Mouse (Mus musculus) thymus, adult 2 months (tissue): ENCODE results near the gene Capn7.

Source experiments
- CTCF ChIP-seq: fragments of 200-500 bp; IDR thresholded peaks from 2 replicates; pipeline ENCODE4 v1.5.1; 2012; ENCODE audit warnings: mild to moderate bottlenecking, control low read depth, low read length, moderate library complexity, borderline replicate concordance; ENCODE audit not compliant: control insufficient read depth, poor library complexity, insufficient read depth; ENCODE audit errors: extremely low read depth
- POLR2A ChIP-seq: fragments of 200-500 bp; IDR thresholded peaks from 2 replicates; pipeline ENCODE4 v1.6.1; 2012; ENCODE audit warnings: mild to moderate bottlenecking, low read length, control low read depth, moderate library complexity; ENCODE audit not compliant: control insufficient read depth, poor library complexity, insufficient read depth; ENCODE audit errors: extremely low read depth

GRCm38 (mm10) chr14:31420562-31420961, 84.1 kb downstream of the Capn7 start:
- no peak for TF ChIP-seq CTCF
- TF ChIP-seq POLR2A, result no peak
